Mouse (Mus musculus) bone marrow macrophage, adult 2 months (primary cell): ENCODE data around the gene Rnf130.

Source experiments
- CTCF ChIP-seq: IDR thresholded peaks from 2 replicates; pipeline ENCODE4 v1.5.1; 2012; ENCODE audit warnings: low read depth, mild to moderate bottlenecking, low read length, moderate library complexity
- POLR2A ChIP-seq: IDR thresholded peaks from 2 replicates; pipeline ENCODE4 v1.6.1; 2012; ENCODE audit warnings: mild to moderate bottlenecking, low read depth, low read length, borderline replicate concordance

- TF ChIP-seq POLR2A = no peak
- no peak for TF ChIP-seq CTCF
Measured at GRCm38 (mm10) chr11:50044454-50044853, 19.3 kb downstream of the Rnf130 start.
